Mouse (Mus musculus): ENCODE results near the gene Ncoa5. TPM values are rescaled to one million over a fixed set of nuclear protein-coding genes. Genes with fewer than 3 reads are reported as not detected.

Ncoa5 gene
- polyA plus RNA-seq, 1 experiment from 2014 or later: 49.5 TPM

Other genes with a start within 250 kb of the Ncoa5 start
- 26.3 and 26.5 TPM in 2 replicates for gene Snx21, start 249.0 kb downstream of the Ncoa5 start, polyA plus RNA-seq (2015; fragmentation: Nextera tagmentation; extraction: Ambion mirVana)
- gene Acot8, start 230.0 kb downstream of the Ncoa5 start, polyA plus RNA-seq (2015; fragmentation: Nextera tagmentation; extraction: Ambion mirVana): 23.8 and 23.9 TPM in 2 replicates
- gene Zswim3, start 229.8 kb downstream of the Ncoa5 start, polyA plus RNA-seq (2015; fragmentation: Nextera tagmentation; extraction: Ambion mirVana): 8.8 TPM in 2 replicates
- gene Zswim1, start 212.2 kb downstream of the Ncoa5 start, polyA plus RNA-seq (2015; fragmentation: Nextera tagmentation; extraction: Ambion mirVana): 15.6 and 16.5 TPM in 2 replicates
- not detected in 2 replicates for gene Spata25, start 206.3 kb downstream of the Ncoa5 start, polyA plus RNA-seq (2015; fragmentation: Nextera tagmentation; extraction: Ambion mirVana)
- gene Ctsa, start 202.0 kb downstream of the Ncoa5 start, polyA plus RNA-seq (2015; fragmentation: Nextera tagmentation; extraction: Ambion mirVana): 159 and 162 TPM in 2 replicates
- 7.2 and 7.9 TPM in 2 replicates for gene Neurl2, start 201.4 kb downstream of the Ncoa5 start, polyA plus RNA-seq (2015; fragmentation: Nextera tagmentation; extraction: Ambion mirVana)
- gene Pltp, start 177.2 kb downstream of the Ncoa5 start, polyA plus RNA-seq (2015; fragmentation: Nextera tagmentation; extraction: Ambion mirVana): 60.1 and 76.5 TPM in 2 replicates
- gene Pcif1, start 155.6 kb downstream of the Ncoa5 start, polyA plus RNA-seq (2015; fragmentation: Nextera tagmentation; extraction: Ambion mirVana): 58.6 and 69.6 TPM in 2 replicates
- 11.3 and 12.4 TPM in 2 replicates for gene Zfp335, start 123.1 kb downstream of the Ncoa5 start, polyA plus RNA-seq (2015; fragmentation: Nextera tagmentation; extraction: Ambion mirVana)
- 5.4 and 5.5 TPM in 2 replicates for gene Mmp9, start 94.1 kb downstream of the Ncoa5 start, polyA plus RNA-seq (2015; fragmentation: Nextera tagmentation; extraction: Ambion mirVana)
- gene Slc12a5, start 74.1 kb downstream of the Ncoa5 start, polyA plus RNA-seq (2015; fragmentation: Nextera tagmentation; extraction: Ambion mirVana): 0.26 and 0.46 TPM in 2 replicates
- 7.0 and 7.5 TPM in 2 replicates for gene Cd40, start 20.8 kb upstream of the Ncoa5 start, polyA plus RNA-seq (2015; fragmentation: Nextera tagmentation; extraction: Ambion mirVana)
- gene 1700025C18Rik, start 55.9 kb upstream of the Ncoa5 start, polyA plus RNA-seq (2015; fragmentation: Nextera tagmentation; extraction: Ambion mirVana): not detected in 2 replicates
- 0.19 and 0.21 TPM in 2 replicates for gene Cdh22, start 200.0 kb upstream of the Ncoa5 start, polyA plus RNA-seq (2015; fragmentation: Nextera tagmentation; extraction: Ambion mirVana)

Data from stomach, embryonic 16.5 days (tissue).